Mouse (Mus musculus) CH12.LX (cell line): Measurements from ENCODE around the gene Ptprf. TPM values are rescaled to one million over a fixed set of nuclear protein-coding genes. Genes with fewer than 3 reads are reported as not detected.

Experiments
- DNase-seq: peaks from one replicate; pipeline ENCODE4 v3.0.0-alpha.2; 2013; ENCODE audit errors: extremely low read depth
- H3K27ac ChIP-seq: 2 replicates; pipeline ENCODE4 v1.5.1; 2012; ENCODE audit warnings: low read depth, mild to moderate bottlenecking, control low read depth, moderate library complexity; ENCODE audit not compliant: insufficient read depth
- H3K27me3 ChIP-seq: replicated peaks from 2 replicates; pipeline ENCODE3; 2012; ENCODE audit warnings: inconsistent platforms
- H3K36me3 ChIP-seq, 2 experiments: replicated peaks in 1 of 2; 2 replicates each; pipeline versions ENCODE3 to v1.6.1; 2012; ENCODE audit warnings: inconsistent platforms in 1 of 2, low read length in 1 of 2, mild to moderate bottlenecking in 1 of 2, mixed read lengths in 1 of 2, moderate library complexity in 1 of 2; ENCODE audit not compliant: control insufficient read depth in 1 of 2, insufficient read depth in 1 of 2
- H3K4me1 ChIP-seq, 2 experiments: 2 replicates each; pipeline ENCODE4 v1.6.1; 2012; ENCODE audit warnings: inconsistent platforms in 1 of 2, moderate library complexity in 1 of 2; ENCODE audit not compliant: insufficient read depth in 2 of 2, control insufficient read depth in 1 of 2
- H3K4me2 ChIP-seq: 2 replicates; pipeline ENCODE4 v1.6.1; 2012; ENCODE audit warnings: low read depth, mild to moderate bottlenecking, control low read depth; ENCODE audit not compliant: poor library complexity, insufficient read depth, severe bottlenecking
- H3K4me3 ChIP-seq, 3 experiments: fragments of 150-350 bp in 1 of 3; sonication (generic) in 1 of 3; replicated peaks in 1 of 3; 2 replicates each; pipeline versions ENCODE3 to v1.5.1; 2011 to 2012; ENCODE audit warnings: low read depth in 2 of 3, low read length in 2 of 3, mild to moderate bottlenecking in 2 of 3, moderate library complexity in 2 of 3, control low read depth in 1 of 3, improper control_type of control experiment in 1 of 3, inconsistent platforms in 1 of 3, mixed read lengths in 1 of 3; ENCODE audit not compliant: poor library complexity in 1 of 3
- H3K79me2 ChIP-seq: replicated peaks from 2 replicates; pipeline ENCODE4 v1.6.1; 2012; ENCODE audit warnings: mild to moderate bottlenecking, moderate library complexity; ENCODE audit not compliant: control insufficient read depth, poor library complexity, insufficient read depth, severe bottlenecking; ENCODE audit errors: extremely low read depth
- H3K9ac ChIP-seq: 2 replicates; pipeline ENCODE4 v1.6.1; 2012; ENCODE audit warnings: low read depth, mild to moderate bottlenecking, control low read depth, moderate library complexity; ENCODE audit not compliant: insufficient read depth
- H3K9me3 ChIP-seq: replicated peaks from 2 replicates; pipeline ENCODE3; 2012; ENCODE audit warnings: low read length, inconsistent platforms, mixed read lengths
- BHLHE40 ChIP-seq: IDR thresholded peaks from 2 replicates; pipeline ENCODE4 v1.6.1; 2011; ENCODE audit warnings: mild to moderate bottlenecking, low read depth, low read length, improper control_type of control experiment
- ETS1 ChIP-seq: conservative IDR thresholded peaks from 2 replicates; pipeline ENCODE4 v1.6.1; 2012; ENCODE audit warnings: low read depth, mild to moderate bottlenecking, inconsistent platforms, low read length, improper control_type of control experiment, moderate library complexity
- GABPA ChIP-seq: IDR thresholded peaks from 2 replicates; pipeline ENCODE4 v1.6.1; 2012; ENCODE audit warnings: low read depth, low read length, improper control_type of control experiment, inconsistent platforms; ENCODE audit not compliant: insufficient replicate concordance
- JUN ChIP-seq: IDR thresholded peaks from 2 replicates; pipeline ENCODE4 v1.6.1; 2011; ENCODE audit warnings: low read depth, mild to moderate bottlenecking, low read length, improper control_type of control experiment, moderate library complexity; ENCODE audit not compliant: insufficient read depth
- JUND ChIP-seq: conservative IDR thresholded peaks from 2 replicates; pipeline ENCODE4 v1.6.1; 2011; ENCODE audit warnings: low read depth, low read length, improper control_type of control experiment
- MEF2A ChIP-seq: IDR thresholded peaks from 2 replicates; pipeline ENCODE4 v1.6.1; 2014; ENCODE audit warnings: low read depth, mild to moderate bottlenecking, inconsistent platforms, low read length, improper control_type of control experiment, borderline replicate concordance
- MXI1 ChIP-seq: IDR thresholded peaks from 2 replicates; pipeline ENCODE4 v1.6.1; 2011; ENCODE audit warnings: mild to moderate bottlenecking, low read depth, low read length, improper control_type of control experiment
- NELFE ChIP-seq: IDR thresholded peaks from 2 replicates; pipeline ENCODE4 v1.6.1; 2011; ENCODE audit warnings: low read depth, low read length, improper control_type of control experiment
- PAX5 ChIP-seq: IDR thresholded peaks from 2 replicates; pipeline ENCODE4 v1.6.1; 2012; ENCODE audit warnings: low read length, inconsistent platforms, mixed read lengths
- SIN3A ChIP-seq: IDR thresholded peaks from 2 replicates; pipeline ENCODE4 v1.6.1; 2012; ENCODE audit warnings: low read length, improper control_type of control experiment, inconsistent platforms
- TBP ChIP-seq: conservative IDR thresholded peaks from 2 replicates; pipeline ENCODE4 v1.6.1; 2011; ENCODE audit warnings: low read depth, low read length, improper control_type of control experiment
- USF1 ChIP-seq: IDR thresholded peaks from 2 replicates; pipeline ENCODE4 v1.6.1; 2014; ENCODE audit warnings: low read depth, mild to moderate bottlenecking, inconsistent platforms, low read length, improper control_type of control experiment
- ZC3H11A ChIP-seq: IDR thresholded peaks from 2 replicates; pipeline ENCODE4 v1.6.1; 2012; ENCODE audit warnings: low read depth, mild to moderate bottlenecking, inconsistent platforms, low read length, improper control_type of control experiment
- dilution Hi-C: fragments of 300-500 bp; cut with MboI; formaldehyde crosslinking; loops from 2 replicates; pipeline ENCODE4 v1.14.3; 2020; ENCODE audit warnings: low sequenced_read_pairs; ENCODE audit not compliant: extremely low pct_unique_long_range_greater_than_20kb, extremely low pct_ligation_motif_present
- in situ Hi-C: fragments of 300-500 bp; cut with MboI; formaldehyde crosslinking; loops from 3 replicates; pipeline ENCODE4 v1.14.3; 2019; ENCODE audit warnings: low sequenced_read_pairs, low pct_ligation_motif_present, low pct_unique_long_range_greater_than_20kb, mixed read lengths
- polyA plus RNA-seq: library from polyadenylated mRNA; unstranded; fragments of >175 nt; gene quantifications from 2 replicates; pipeline ENCODE4 v1.2.1, GENCODE M21; 2012; ENCODE audit warnings: low read depth; ENCODE audit not compliant: insufficient read length
- total RNA-seq, 2 experiments: library from RNA; depleted of rRNA; stranded (reverse); fragments of 300-350 nt in 1 of 2; fragments of >200 nt in 1 of 2; gene quantifications; 2 replicates each; pipeline ENCODE4 v1.2.3; 2012 to 2014

The Ptprf gene
- total and polyA plus RNA-seq, 3 experiments: 0.11 to 0.21 TPM; not detected in 1

GRCm38 (mm10) chr4:118233886-118234285 lies 57.3 kb downstream of the Ptprf start:
- no peak overlapping the region for H3K4me3 ChIP-seq
- no peak overlapping the region for H3K9ac ChIP-seq
- H3K79me2 ChIP-seq: no peaks in the 10 kb centered on the region
- DNase-seq: no peak
- TF ChIP-seq MXI1: no peak
- no peak for TF ChIP-seq JUND
- TF ChIP-seq MEF2A: no peak
- TF ChIP-seq ZC3H11A: no peak
- no peak for TF ChIP-seq NELFE
- TF ChIP-seq TBP: no peak
- TF ChIP-seq PAX5: no peak
- no peak for TF ChIP-seq ETS1
- no peak for TF ChIP-seq GABPA
- no peak for TF ChIP-seq JUN
- no peaks in the 10 kb centered on the region; a peak in 1 of 4 replicates for H3K4me1 ChIP-seq
- in situ Hi-C loops: no loop called here
- dilution Hi-C loops: no loop called here
- H3K27me3 ChIP-seq: peaks cover 79% of the 10 kb centered on the region
- no peaks in the 10 kb centered on the region for H3K36me3 ChIP-seq
- H3K4me2 ChIP-seq: no peak overlapping the region
- no peak overlapping the region for H3K27ac ChIP-seq
- H3K9me3 ChIP-seq: no peaks in the 10 kb centered on the region

- no peaks in the 10 kb centered on the region for H3K36me3 ChIP-seq
- H3K4me1 ChIP-seq: no peaks in the 10 kb centered on the region; a peak in 1 of 4 replicates
- H3K9ac ChIP-seq: no peak overlapping the region
- dilution Hi-C loops (no loop called here), in situ Hi-C loops (no loop called here)
- no peaks in the 10 kb centered on the region for H3K9me3 ChIP-seq
- no peaks in the 10 kb centered on the region for H3K79me2 ChIP-seq
- H3K27ac ChIP-seq: no peak overlapping the region
- peaks cover 81% of the 10 kb centered on the region for H3K27me3 ChIP-seq
- TF ChIP-seq JUN: no peak
- no peak for TF ChIP-seq BHLHE40
- no peak for TF ChIP-seq SIN3A
- DNase-seq: no peak
- H3K4me3 ChIP-seq: no peak overlapping the region
- no peak overlapping the region for H3K4me2 ChIP-seq
Measured at GRCm38 (mm10) chr4:118231861-118232260, 59.3 kb downstream of the Ptprf start.

- Histone ChIP-seq H3K4me2 (no peak overlapping the region), H3K27me3 (peaks cover 84% of the 10 kb centered on the region), H3K9me3 (no peaks in the 10 kb centered on the region), H3K9ac (no peak overlapping the region), H3K79me2 (no peaks in the 10 kb centered on the region), H3K4me3 (no peak overlapping the region), H3K27ac (no peak overlapping the region), H3K4me1 (peaks cover 2 to 5% of the 10 kb centered on the region in 2 experiments; a peak in 2 of 4 replicates), H3K36me3 (no peaks in the 10 kb centered on the region)
- TF ChIP-seq USF1: no peak
- in situ Hi-C loops: loop anchor here (10.0 kb wide), 1 partner anchor 336 kb away; no protein-coding TSS in a partner anchor
- DNase-seq: no peak
- dilution Hi-C loops: no loop called here
Measured at GRCm38 (mm10) chr4:118229035-118229770, 62.0 kb downstream of the Ptprf start.
